ENCODE assay signal across 18 mouse cellular contexts in the genomic region with DNA sequence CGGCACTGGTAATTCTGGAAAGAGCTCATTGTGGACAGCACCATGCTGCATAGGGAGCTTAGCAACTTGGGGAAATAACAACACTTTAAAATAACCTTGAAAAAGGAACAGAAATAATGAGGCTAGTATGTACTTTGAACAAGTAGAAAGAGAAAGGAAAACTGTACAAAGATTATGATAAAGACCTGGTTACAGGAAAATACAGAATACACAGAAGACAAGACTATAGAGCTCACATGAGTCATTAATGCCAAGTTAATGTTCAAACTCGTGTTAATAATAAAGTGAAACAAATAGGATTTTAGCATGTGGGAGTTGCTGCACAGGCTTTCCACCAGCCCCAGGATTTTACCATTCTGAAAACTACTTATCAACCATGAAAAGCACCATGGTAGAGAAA.
A peak's percentile ranks its signal among the peaks of the same experiment; 100 is the strongest.
DNase-seq lines count a peak whose midpoint lies in the region; ATAC-seq and TF ChIP-seq lines count a peak whose summit lies in the region.
"Had no signal": no experiment of that assay in that cellular context is flagged by ENCODE, and none has a peak within 500 bp of the region (broad histone marks: within the 10 kb centered on the region; RNA-seq: fewer than 3 reads in every experiment).

No protein-coding gene starts in this region.

- H3K9ac ChIP-seq in heart, postnatal 0 days (replicated peaks; ENCODE audit: low read depth, low read length): no peak overlapping the region
- no peak overlapping the region for H3K9ac ChIP-seq in lung, embryonic 14.5 days
- no peak overlapping the region for H3K9ac ChIP-seq in intestine, embryonic 14.5 days (ENCODE audit: low read length)
- H3K9ac ChIP-seq in intestine, postnatal 0 days (ENCODE audit: low read depth, low read length): 0 out of 2 replicates have a peak overlapping the region, but pooled peaks have one; percentile 17
- H3K9ac ChIP-seq: forebrain, embryonic 15.5 days; limb, embryonic 12.5 days; liver, embryonic 12.5 days had no signal

- no peaks in the 10 kb centered on the region for H3K9me3 ChIP-seq in heart, postnatal 0 days (replicated peaks; ENCODE audit: control insufficient read depth, low read length)
- H3K9me3 ChIP-seq in lung, embryonic 14.5 days (ENCODE audit: low read depth, low read length): no peaks in the 10 kb centered on the region
- no peaks in the 10 kb centered on the region for H3K9me3 ChIP-seq in intestine, embryonic 14.5 days (ENCODE audit: control insufficient read depth, low read length)
- no peaks in the 10 kb centered on the region for H3K9me3 ChIP-seq in intestine, postnatal 0 days (ENCODE audit: control insufficient read depth)
- H3K9me3 ChIP-seq: forebrain, embryonic 15.5 days; limb, embryonic 12.5 days; liver, embryonic 12.5 days had no signal

- H3K36me3 ChIP-seq in heart, postnatal 0 days (replicated peaks; ENCODE audit: control insufficient read depth, insufficient read depth, low read length): no peaks in the 10 kb centered on the region
- no peaks in the 10 kb centered on the region for H3K36me3 ChIP-seq in lung, embryonic 14.5 days (ENCODE audit: insufficient read depth)
- H3K36me3 ChIP-seq in intestine, embryonic 14.5 days (ENCODE audit: control insufficient read depth, insufficient read depth, low read length): no peaks in the 10 kb centered on the region
- no peaks in the 10 kb centered on the region for H3K36me3 ChIP-seq in intestine, postnatal 0 days (ENCODE audit: control insufficient read depth, insufficient read depth)
- H3K36me3 ChIP-seq: forebrain, embryonic 15.5 days; limb, embryonic 12.5 days; liver, embryonic 12.5 days had no signal

- DNase-seq in heart, postnatal 0 days (ENCODE audit: low spot score): no peak
- DNase-seq in heart, adult 8-10 months (ENCODE audit: low spot score): no peak
- no peak for DNase-seq in lung, embryonic 14.5 days
- no peak for DNase-seq in lung, postnatal 25 days (ENCODE audit: low spot score)
- DNase-seq in intestine, embryonic 14.5 days (ENCODE audit: low spot score): no peak
- no peak for DNase-seq in cerebellum, adult 11 months
- DNase-seq in gastrocnemius, postnatal 4 days (ENCODE audit: low spot score in 2 of 2): no peak
- DNase-seq: adrenal gland, postnatal 10 days; gastrocnemius, postnatal 14 days; right cerebral cortex, postnatal 14 days; spleen, adult 18-20 months had no signal

- H3K27ac ChIP-seq in heart, postnatal 0 days (ENCODE audit: low read depth): no peak overlapping the region
- no peak overlapping the region for H3K27ac ChIP-seq in lung, embryonic 14.5 days (ENCODE audit: low read depth)
- H3K27ac ChIP-seq in intestine, embryonic 14.5 days (ENCODE audit: low read depth): no peak overlapping the region
- H3K27ac ChIP-seq in intestine, postnatal 0 days (ENCODE audit: low read depth, low read length): no peak overlapping the region
- H3K27ac ChIP-seq: forebrain, embryonic 15.5 days; limb, embryonic 12.5 days; liver, embryonic 12.5 days had no signal

- no peaks in the 10 kb centered on the region for H3K27me3 ChIP-seq in heart, postnatal 0 days (ENCODE audit: control insufficient read depth, insufficient read depth, low read length)
- no peaks in the 10 kb centered on the region for H3K27me3 ChIP-seq in lung, embryonic 14.5 days (ENCODE audit: insufficient read depth, low read length)
- H3K27me3 ChIP-seq in intestine, embryonic 14.5 days (replicated peaks; ENCODE audit: control insufficient read depth, insufficient read depth, low read length): no peaks in the 10 kb centered on the region
- H3K27me3 ChIP-seq in intestine, postnatal 0 days (replicated peaks; ENCODE audit: control insufficient read depth, insufficient read depth, low read length): no peaks in the 10 kb centered on the region
- H3K27me3 ChIP-seq: forebrain, embryonic 15.5 days; limb, embryonic 12.5 days; liver, embryonic 12.5 days had no signal

- peak overlapping the region; percentile 28 for H3K4me3 ChIP-seq in heart, postnatal 0 days (ENCODE audit: low read depth, low read length)
- no peak overlapping the region for H3K4me3 ChIP-seq in lung, embryonic 14.5 days (ENCODE audit: low read depth, low read length)
- H3K4me3 ChIP-seq in intestine, embryonic 14.5 days (ENCODE audit: low read depth, low read length): no peak overlapping the region
- peak overlapping the region; percentile 17; the same call in 1 of the 2 replicates for H3K4me3 ChIP-seq in intestine, postnatal 0 days (ENCODE audit: low read depth, low read length)
- H3K4me3 ChIP-seq: forebrain, embryonic 15.5 days; limb, embryonic 12.5 days; liver, embryonic 12.5 days had no signal

- no peak for TF ChIP-seq EP300 in heart, postnatal 0 days (IDR thresholded peaks at IDR 0.05; ENCODE audit: low read depth)

- H3K4me2 ChIP-seq in heart, postnatal 0 days (ENCODE audit: low read depth, low read length): peak overlapping the region; percentile 53
- H3K4me2 ChIP-seq in lung, embryonic 14.5 days: peak overlapping the region; percentile 41; the same call in 1 of the 2 replicates
- peak overlapping the region; percentile 29; the same call in 1 of the 2 replicates for H3K4me2 ChIP-seq in intestine, embryonic 14.5 days (ENCODE audit: low read length)
- H3K4me2 ChIP-seq in intestine, postnatal 0 days (replicated peaks; ENCODE audit: low read depth): peak overlapping the region; percentile 56
- H3K4me2 ChIP-seq: forebrain, embryonic 15.5 days; limb, embryonic 12.5 days; liver, embryonic 12.5 days had no signal

- H3K4me1 ChIP-seq in heart, postnatal 0 days (ENCODE audit: control insufficient read depth, insufficient read depth): peaks cover 7% of the 10 kb centered on the region
- no peaks in the 10 kb centered on the region for H3K4me1 ChIP-seq in lung, embryonic 14.5 days (ENCODE audit: insufficient read depth)
- no peaks in the 10 kb centered on the region for H3K4me1 ChIP-seq in intestine, embryonic 14.5 days (replicated peaks; ENCODE audit: control insufficient read depth, insufficient read depth, low read length)
- no peaks in the 10 kb centered on the region for H3K4me1 ChIP-seq in intestine, postnatal 0 days (replicated peaks; ENCODE audit: control insufficient read depth, insufficient read depth, low read length)
- H3K4me1 ChIP-seq: forebrain, embryonic 15.5 days; liver, embryonic 12.5 days had no signal

- 48% methylated on average over 2 of the region's 2 CpGs for WGBS in heart, postnatal 0 days
- 43% methylated on average over 2 of the region's 2 CpGs for WGBS in lung, embryonic 14.5 days
- 68% methylated on average over 2 of the region's 2 CpGs for WGBS in intestine, embryonic 14.5 days
- 35% methylated on average over 2 of the region's 2 CpGs for WGBS in intestine, postnatal 0 days

- ATAC-seq in heart, postnatal 0 days (ENCODE audit: insufficient read depth, low read depth): no peak
- 0 out of 2 replicates have a peak, but pooled peaks have one; percentile 6 for ATAC-seq in lung, embryonic 14.5 days (ENCODE audit: insufficient read depth)
- peak; percentile 32; the same call in 1 of the 2 replicates for ATAC-seq in intestine, embryonic 14.5 days (replicated peaks; ENCODE audit: low FRiP score, low TSS enrichment, low read depth)
- ATAC-seq in intestine, postnatal 0 days: peak; percentile 73
- ATAC-seq: activated CD4-positive, CD25-positive, alpha-beta regulatory T cell, adult 4 months; forebrain, embryonic 15.5 days; hindbrain, embryonic 16.5 days; liver, embryonic 12.5 days; midbrain, embryonic 16.5 days had no signal

- no peak for TF ChIP-seq CTCF in heart, postnatal 0 days (IDR thresholded peaks at IDR 0.05; ENCODE audit: low read depth)
- no peak for TF ChIP-seq CTCF in lung, embryonic 14.5 days (IDR thresholded peaks at IDR 0.05; ENCODE audit: low read depth)
- no peak for TF ChIP-seq CTCF in intestine, postnatal 0 days (IDR thresholded peaks at IDR 0.05; ENCODE audit: low read depth)

Comparison
In these comparisons a context has a peak if more than half of its experiments do, and no peak if none do; other contexts are left out.
1. H3K4me3 ChIP-seq: peak in heart, postnatal 0 days (single experiment) and intestine, postnatal 0 days (single experiment); none in lung, embryonic 14.5 days (single experiment) and intestine, embryonic 14.5 days (single experiment).
2. Peak in every context shown above with its lines, with median percentiles within 50 percentile points of each other: H3K4me2 ChIP-seq.